Mouse (Mus musculus) spleen, embryonic (tissue): Measurements from ENCODE around the gene Olfr12.

Experiments
- CTCF ChIA-PET: fragments of 350-600 bp; sonication (Branson Sonifier 250); formaldehyde crosslinking; loops from one replicate; lab custom pipeline; 2022; lab: Charles Lee

The Olfr12 gene

GRCm38 (mm10) chr1:92617488-92617887 lies at the start of gene Olfr12:
TSS of gene Olfr12 (plus strand) at chr1:92617788.
- CTCF ChIA-PET, result no interaction called here

- CTCF ChIA-PET, result no interaction called here
These were observed 46.6 kb upstream of the Olfr12 start, which contains the start of gene Olfr1413 for GRCm38 (mm10) chr1:92571022-92571421. TSS of gene Olfr1413 (plus strand) at chr1:92571322.

GRCm38 (mm10) chr1:92585479-92585878 lies 32.1 kb upstream of the Olfr12 start, which contains the start of gene Olfr1412:
TSS of gene Olfr1412 (plus strand) at chr1:92585779.
- CTCF ChIA-PET, result no interaction called here

- CTCF ChIA-PET, result no interaction called here
These were observed 23.5 kb upstream of the Olfr12 start, which contains the start of gene Olfr1411 for GRCm38 (mm10) chr1:92594111-92594510. TSS of gene Olfr1411 (plus strand) at chr1:92594411.

GRCm38 (mm10) chr1:92596019-92596418 lies 21.6 kb upstream of the Olfr12 start:
- CTCF ChIA-PET, result no interaction called here

GRCm38 (mm10) chr1:92605482-92605881 lies 12.1 kb upstream of the Olfr12 start, which contains the start of gene Olfr1410:
TSS of gene Olfr1410 (plus strand) at chr1:92605782.
- CTCF ChIA-PET, result no interaction called here

GRCm38 (mm10) chr1:92607711-92608110 lies 9.9 kb upstream of the Olfr12 start:
- CTCF ChIA-PET, result no interaction called here

GRCm38 (mm10) chr1:92611008-92611407 lies 6.6 kb upstream of the Olfr12 start:
- CTCF ChIA-PET, result interaction anchor here (0.6 kb wide), 2 partner anchors 226 to 1087 kb away, joined by 3 read pairs; no protein-coding TSS in a partner anchor

- CTCF ChIA-PET, result no interaction called here
These were observed 4.4 kb upstream of the Olfr12 start for GRCm38 (mm10) chr1:92613175-92613574.

- CTCF ChIA-PET, result no interaction called here
These were observed 3.1 kb upstream of the Olfr12 start for GRCm38 (mm10) chr1:92614516-92614915.

- CTCF ChIA-PET, result no interaction called here
These were observed 1.5 kb upstream of the Olfr12 start for GRCm38 (mm10) chr1:92616046-92616445.

- CTCF ChIA-PET, result no interaction called here
These were observed 772 bp downstream of the Olfr12 start for GRCm38 (mm10) chr1:92618360-92618759.

- CTCF ChIA-PET, result no interaction called here
These were observed 10.6 kb downstream of the Olfr12 start for GRCm38 (mm10) chr1:92628227-92628626.

- CTCF ChIA-PET, result no interaction called here
These were observed 14.6 kb downstream of the Olfr12 start for GRCm38 (mm10) chr1:92632196-92632595.

- CTCF ChIA-PET, result no interaction called here
These were observed 15.4 kb downstream of the Olfr12 start for GRCm38 (mm10) chr1:92632948-92633347.

GRCm38 (mm10) chr1:92633726-92634125 lies 16.1 kb downstream of the Olfr12 start:
- CTCF ChIA-PET, result no interaction called here

- CTCF ChIA-PET, result no interaction called here
These were observed 17.0 kb downstream of the Olfr12 start for GRCm38 (mm10) chr1:92634569-92634968.

GRCm38 (mm10) chr1:92634976-92635599 lies 17.5 kb downstream of the Olfr12 start:
- CTCF ChIA-PET, result no interaction called here

- CTCF ChIA-PET, result no interaction called here
These were observed 18.4 kb downstream of the Olfr12 start for GRCm38 (mm10) chr1:92636015-92636414.

GRCm38 (mm10) chr1:92636676-92637075 lies 19.1 kb downstream of the Olfr12 start:
- CTCF ChIA-PET, result no interaction called here

GRCm38 (mm10) chr1:92637501-92638172 lies 20.0 kb downstream of the Olfr12 start:
- CTCF ChIA-PET, result interaction anchor here (1.5 kb wide), 1 partner anchor 10 kb away, joined by 3 read pairs; no protein-coding TSS in a partner anchor

GRCm38 (mm10) chr1:92638181-92638580 lies 20.6 kb downstream of the Olfr12 start:
- CTCF ChIA-PET, result interaction anchor here (1.5 kb wide), 1 partner anchor 9 kb away, joined by 3 read pairs; no protein-coding TSS in a partner anchor

- CTCF ChIA-PET, result interaction anchor here (1.5 kb wide), 1 partner anchor 9 kb away, joined by 3 read pairs; no protein-coding TSS in a partner anchor
These were observed 21.1 kb downstream of the Olfr12 start for GRCm38 (mm10) chr1:92638736-92639135.
